Mouse (Mus musculus) G1E (cell line): ENCODE measurements around the gene Ksr1. TPM values are rescaled to one million over a fixed set of nuclear protein-coding genes. Genes with fewer than 3 reads are reported as not detected.
"Not testable (repeated sequence)": the region's sequence is repeated elsewhere in the genome, so short reads cannot be mapped to it uniquely, and the experiment has no call there.

Experiments used
- ATAC-seq: 2 replicates; pipeline ENCODE4 v1.8.0; 2016; ENCODE audit warnings: mild to moderate bottlenecking; ENCODE audit not compliant: insufficient number of reproducible peaks, poor library complexity, low FRiP score, severe bottlenecking; ENCODE audit errors: extremely low read depth
- DNase-seq: peaks from one replicate; pipeline ENCODE4 v3.0.0; 2012; ENCODE audit warnings: low spot score
- H3K27me3 ChIP-seq: 2 replicates; pipeline ENCODE4 v1.6.1; 2012; ENCODE audit warnings: mild to moderate bottlenecking, low read length, inconsistent platforms; ENCODE audit not compliant: insufficient read depth
- H3K36me3 ChIP-seq: replicated peaks from 2 replicates; pipeline ENCODE3; 2012; ENCODE audit warnings: mild to moderate bottlenecking, inconsistent platforms
- H3K4me1 ChIP-seq: 2 replicates; pipeline ENCODE4 v1.6.1; 2012; ENCODE audit warnings: low read depth, low read length, inconsistent platforms, mixed read lengths; ENCODE audit not compliant: insufficient read depth
- H3K4me3 ChIP-seq: 2 replicates; pipeline ENCODE4 v1.5.1; 2012; ENCODE audit warnings: low read depth, mild to moderate bottlenecking, inconsistent platforms, low read length, moderate library complexity, mixed read lengths
- H3K9me3 ChIP-seq: replicated peaks from 2 replicates; pipeline ENCODE4 v1.6.1; 2012; ENCODE audit warnings: inconsistent platforms
- CTCF ChIP-seq: IDR thresholded peaks from 2 replicates; pipeline ENCODE4 v1.5.1; 2012; ENCODE audit warnings: low read depth, low read length, inconsistent platforms, mixed read lengths
- GATA1 ChIP-seq: IDR thresholded peaks from 2 replicates; pipeline ENCODE4 v1.6.1; 2012; ENCODE audit warnings: borderline replicate concordance, low read length, inconsistent platforms, mixed read lengths
- GATA2 ChIP-seq: IDR thresholded peaks from 2 replicates; pipeline ENCODE4 v1.6.1; 2012; ENCODE audit warnings: low read depth, low read length, inconsistent platforms, borderline replicate concordance
- POLR2AphosphoS5 ChIP-seq: IDR thresholded peaks from 2 replicates; pipeline ENCODE4 v1.6.1; 2012; ENCODE audit warnings: low read depth, low read length, inconsistent platforms; ENCODE audit not compliant: insufficient replicate concordance
- TAL1 ChIP-seq: conservative IDR thresholded peaks from 2 replicates; pipeline ENCODE4 v1.6.1; 2012; ENCODE audit warnings: low read depth, low read length, inconsistent platforms, mixed read lengths
- polyA plus RNA-seq: library from polyadenylated mRNA; stranded (reverse); fragments of >175 nt; gene quantifications from 2 replicates; pipeline ENCODE4 v1.2.3, GENCODE M21; 2012
- total RNA-seq, 2 experiments: library from RNA; stranded (forward) in 1 of 2; stranded (reverse) in 1 of 2; fragments of 200-1000 nt in 1 of 2; fragments of >200 nt in 1 of 2; fragmentation: Nextera tagmentation in 1 of 2; gene quantifications; 2 replicates each; pipeline ENCODE4 v1.2.3; 2014 to 2017

The Ksr1 gene
- total and polyA plus RNA-seq, 3 experiments = 3.3 to 9.0 (median 3.8) TPM

GRCm38 (mm10) chr11:78999118-78999517 is 147.1 kb downstream of the Ksr1 start:
- no peak for DNase-seq

GRCm38 (mm10) chr11:78990875-78991543 is 155.2 kb downstream of the Ksr1 start:
- H3K4me3 ChIP-seq, H3K27me3 ChIP-seq, ATAC-seq, H3K36me3 ChIP-seq, H3K4me1 ChIP-seq, H3K9me3 ChIP-seq, DNase-seq: not testable (repeated sequence)

More at GRCm38 (mm10) chr11:78999118-78999517, 147.1 kb downstream of the Ksr1 start:
- Histone ChIP-seq H3K4me3 (no peak overlapping the region), H3K4me1 (peaks cover 34% of the 10 kb centered on the region), H3K27me3 (no peaks in the 10 kb centered on the region), H3K9me3 (peaks cover 3% of the 10 kb centered on the region; the same call in 1 of the 2 replicates), H3K36me3 (no peaks in the 10 kb centered on the region)
- ATAC-seq = no peak
- no peak for TF ChIP-seq GATA1
- TF ChIP-seq TAL1 = no peak
- no peak for TF ChIP-seq POLR2AphosphoS5

- Histone ChIP-seq H3K9me3 (no peaks in the 10 kb centered on the region; the same call in 1 of the 2 replicates), H3K27me3 (no peaks in the 10 kb centered on the region; the same call in 1 of the 2 replicates), H3K36me3 (no peaks in the 10 kb centered on the region), H3K4me3 (no peak overlapping the region), H3K4me1 (peaks cover 4% of the 10 kb centered on the region)
- TF ChIP-seq TAL1 (no peak), POLR2AphosphoS5 (no peak), CTCF (no peak), GATA1 (no peak), GATA2 (no peak)
- DNase-seq = no peak
- no peak for ATAC-seq
Observed at GRCm38 (mm10) chr11:78990096-78990495, 156.1 kb downstream of the Ksr1 start.

- not testable (repeated sequence) for ATAC-seq, H3K27me3 ChIP-seq, H3K36me3 ChIP-seq, DNase-seq, H3K4me3 ChIP-seq, H3K9me3 ChIP-seq
- H3K4me1 ChIP-seq = peaks cover 13% of the 10 kb centered on the region
Observed at GRCm38 (mm10) chr11:78989206-78989605, 157.0 kb downstream of the Ksr1 start.

GRCm38 (mm10) chr11:78986311-78987002 is 159.8 kb downstream of the Ksr1 start:
- ATAC-seq (no peak), DNase-seq (no peak)
- Histone ChIP-seq H3K4me3 (no peak overlapping the region), H3K27me3 (no peaks in the 10 kb centered on the region; the same call in 1 of the 2 replicates), H3K9me3 (no peaks in the 10 kb centered on the region; the same call in 1 of the 2 replicates), H3K4me1 (peaks cover 38% of the 10 kb centered on the region), H3K36me3 (peaks cover 14% of the 10 kb centered on the region)
- TF ChIP-seq CTCF (no peak), TAL1 (no peak), GATA2 (no peak), POLR2AphosphoS5 (no peak), GATA1 (no peak)

GRCm38 (mm10) chr11:78985505-78985904 is 160.7 kb downstream of the Ksr1 start:
- ATAC-seq = no peak
- Histone ChIP-seq H3K4me1 (peaks cover 46% of the 10 kb centered on the region), H3K4me3 (no peak overlapping the region)

More at GRCm38 (mm10) chr11:78985505-78985904, 160.7 kb downstream of the Ksr1 start:
- Histone ChIP-seq H3K9me3 (no peaks in the 10 kb centered on the region; the same call in 1 of the 2 replicates), H3K36me3 (peaks cover 19% of the 10 kb centered on the region), H3K27me3 (no peaks in the 10 kb centered on the region; the same call in 1 of the 2 replicates)
- TF ChIP-seq POLR2AphosphoS5 (no peak), TAL1 (no peak), GATA1 (no peak), CTCF (no peak), GATA2 (no peak)
- no peak for DNase-seq
